Mouse (Mus musculus): ENCODE data around the gene Reln. TPM values are rescaled to one million over a fixed set of nuclear protein-coding genes. Genes with fewer than 3 reads are reported as not detected.
A peak's percentile ranks its signal among the peaks of the same experiment; 100 is the strongest.

The Reln gene
- polyA plus RNA-seq, 1 experiment: 45.6 TPM

- Histone ChIP-seq H3K27ac (ENCODE audit: insufficient read depth, low read length) (no peak overlapping the region), H3K4me3 (ENCODE audit: insufficient read depth, low read length) (peak overlapping the region; percentile 26; the same call in 1 of the 2 replicates), H3K4me1 (ENCODE audit: control insufficient read depth, insufficient read depth, low read length) (no peaks in the 10 kb centered on the region)
- TF ChIP-seq POLR2A (IDR thresholded peaks at IDR 0.05; ENCODE audit: extremely low read depth, insufficient read depth, low read length): no peak
- no peak for TF ChIP-seq CTCF (IDR thresholded peaks at IDR 0.05; ENCODE audit: extremely low read depth, insufficient read depth, low read length)
Measured at GRCm38 (mm10) chr5:22342461-22342860, 2.0 kb downstream of the Reln start.

DNA sequence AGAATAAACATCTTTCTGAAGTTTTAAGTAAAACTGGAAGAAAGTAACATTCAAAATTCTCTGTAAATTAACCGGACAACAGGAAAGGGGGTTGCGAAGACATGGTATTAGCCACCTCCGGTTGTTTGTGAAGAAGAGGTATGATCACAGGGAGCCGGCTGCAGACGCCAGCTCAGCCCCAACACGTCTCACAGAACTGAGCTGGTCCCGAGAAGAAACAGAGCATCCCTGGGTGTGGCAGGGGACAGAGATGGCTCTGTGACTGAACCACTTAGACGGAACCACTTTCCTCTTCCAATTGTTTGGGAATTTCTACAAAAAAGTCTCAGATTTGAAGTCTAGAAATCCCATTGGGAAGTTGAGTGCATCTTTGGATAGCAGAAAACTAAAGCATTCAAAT, 3.5 kb downstream of the Reln start:
- Histone ChIP-seq H3K27ac (ENCODE audit: insufficient read depth, low read length) (no peak overlapping the region), H3K4me3 (ENCODE audit: insufficient read depth, low read length) (no peak overlapping the region), H3K4me1 (ENCODE audit: control insufficient read depth, insufficient read depth, low read length) (no peaks in the 10 kb centered on the region)
- TF ChIP-seq POLR2A (IDR thresholded peaks at IDR 0.05; ENCODE audit: extremely low read depth, insufficient read depth, low read length) (no peak), CTCF (IDR thresholded peaks at IDR 0.05; ENCODE audit: extremely low read depth, insufficient read depth, low read length) (no peak)

DNA sequence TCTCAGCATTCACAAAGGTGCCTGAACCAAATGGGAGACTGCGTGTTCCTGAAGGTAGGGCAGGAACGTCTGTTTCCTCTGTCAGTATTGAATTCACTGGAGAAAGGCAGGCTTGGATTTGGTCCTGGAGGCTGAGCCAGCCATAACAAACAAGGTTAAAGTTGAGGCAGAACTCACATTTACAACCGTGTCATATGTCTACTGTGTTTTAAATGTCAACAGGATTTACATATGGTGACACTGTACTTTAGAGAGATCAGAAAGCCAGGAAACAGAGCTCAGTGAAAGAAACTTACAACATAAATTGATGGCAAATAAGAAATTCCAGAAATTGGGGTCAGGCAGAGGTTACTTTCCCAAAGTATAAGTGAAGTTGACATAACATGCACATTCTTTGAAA, 9.1 kb downstream of the Reln start:
- H3K4me3 ChIP-seq (ENCODE audit: insufficient read depth, low read length): no peak overlapping the region
- no peaks in the 10 kb centered on the region for H3K4me1 ChIP-seq (ENCODE audit: control insufficient read depth, insufficient read depth, low read length)
- no peak overlapping the region for H3K27ac ChIP-seq (ENCODE audit: insufficient read depth, low read length)
- TF ChIP-seq CTCF (IDR thresholded peaks at IDR 0.05; ENCODE audit: extremely low read depth, insufficient read depth, low read length): no peak
- TF ChIP-seq POLR2A (IDR thresholded peaks at IDR 0.05; ENCODE audit: extremely low read depth, insufficient read depth, low read length): no peak

DNA sequence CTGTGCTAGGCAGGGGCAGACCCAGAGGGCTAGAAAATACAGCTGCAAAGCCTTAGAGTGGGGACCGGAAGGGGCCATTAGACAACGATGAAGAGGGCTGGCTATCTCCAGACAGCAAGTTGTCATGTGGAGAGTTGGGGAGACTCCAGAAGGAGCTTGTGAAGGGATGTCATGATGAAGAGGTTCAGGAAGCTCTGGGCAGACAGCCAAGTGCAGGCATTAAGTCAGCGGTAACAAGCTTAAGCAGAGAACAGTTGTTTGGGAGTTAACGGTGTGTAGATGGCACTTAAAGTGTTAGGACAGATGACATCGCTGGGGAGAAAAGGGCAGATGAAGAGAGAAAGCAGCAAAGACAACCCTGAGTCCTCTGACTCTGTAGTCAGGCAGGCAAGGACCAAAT, 13.7 kb downstream of the Reln start:
- no peak overlapping the region for H3K27ac ChIP-seq (ENCODE audit: insufficient read depth, low read length)
- H3K4me1 ChIP-seq (ENCODE audit: control insufficient read depth, insufficient read depth, low read length): no peaks in the 10 kb centered on the region

GRCm38 (mm10) chr5:22328431-22329359, 15.8 kb downstream of the Reln start:
- H3K4me1 ChIP-seq (ENCODE audit: control insufficient read depth, insufficient read depth, low read length): no peaks in the 10 kb centered on the region
- TF ChIP-seq POLR2A (IDR thresholded peaks at IDR 0.05; ENCODE audit: extremely low read depth, insufficient read depth, low read length) (no peak), CTCF (IDR thresholded peaks at IDR 0.05; ENCODE audit: extremely low read depth, insufficient read depth, low read length) (no peak)

More for the DNA sequence above, 13.7 kb downstream of the Reln start:
- TF ChIP-seq POLR2A (IDR thresholded peaks at IDR 0.05; ENCODE audit: extremely low read depth, insufficient read depth, low read length): no peak
- no peak for TF ChIP-seq CTCF (IDR thresholded peaks at IDR 0.05; ENCODE audit: extremely low read depth, insufficient read depth, low read length)
- no peak overlapping the region for H3K4me3 ChIP-seq (ENCODE audit: insufficient read depth, low read length)

GRCm38 (mm10) chr5:22327170-22327569, 17.3 kb downstream of the Reln start:
- no peak for TF ChIP-seq POLR2A (IDR thresholded peaks at IDR 0.05; ENCODE audit: extremely low read depth, insufficient read depth, low read length)
- peak; percentile 30; the same call in 1 of the 2 replicates for TF ChIP-seq CTCF (IDR thresholded peaks at IDR 0.05; ENCODE audit: extremely low read depth, insufficient read depth, low read length)
- no peaks in the 10 kb centered on the region for H3K4me1 ChIP-seq (ENCODE audit: control insufficient read depth, insufficient read depth, low read length)
- H3K27ac ChIP-seq (ENCODE audit: insufficient read depth, low read length): no peak overlapping the region
- no peak overlapping the region for H3K4me3 ChIP-seq (ENCODE audit: insufficient read depth, low read length)

More at GRCm38 (mm10) chr5:22328431-22329359, 15.8 kb downstream of the Reln start:
- Histone ChIP-seq H3K27ac (ENCODE audit: insufficient read depth, low read length) (no peak overlapping the region), H3K4me3 (ENCODE audit: insufficient read depth, low read length) (no peak overlapping the region)

GRCm38 (mm10) chr5:22323801-22324200, 20.7 kb downstream of the Reln start:
- H3K4me1 ChIP-seq (ENCODE audit: control insufficient read depth, insufficient read depth, low read length): no peaks in the 10 kb centered on the region
- H3K4me3 ChIP-seq (ENCODE audit: insufficient read depth, low read length): no peak overlapping the region
- TF ChIP-seq POLR2A (IDR thresholded peaks at IDR 0.05; ENCODE audit: extremely low read depth, insufficient read depth, low read length) (no peak), CTCF (IDR thresholded peaks at IDR 0.05; ENCODE audit: extremely low read depth, insufficient read depth, low read length) (no peak)
- no peak overlapping the region for H3K27ac ChIP-seq (ENCODE audit: insufficient read depth, low read length)

- TF ChIP-seq CTCF (IDR thresholded peaks at IDR 0.05; ENCODE audit: extremely low read depth, insufficient read depth, low read length) (no peak), POLR2A (IDR thresholded peaks at IDR 0.05; ENCODE audit: extremely low read depth, insufficient read depth, low read length) (no peak)
- Histone ChIP-seq H3K4me1 (ENCODE audit: control insufficient read depth, insufficient read depth, low read length) (no peaks in the 10 kb centered on the region), H3K4me3 (ENCODE audit: insufficient read depth, low read length) (no peak overlapping the region), H3K27ac (ENCODE audit: insufficient read depth, low read length) (no peak overlapping the region)
Measured at GRCm38 (mm10) chr5:22317807-22318206, 26.7 kb downstream of the Reln start.

- Histone ChIP-seq H3K4me3 (ENCODE audit: insufficient read depth, low read length) (no peak overlapping the region), H3K27ac (ENCODE audit: insufficient read depth, low read length) (no peak overlapping the region), H3K4me1 (ENCODE audit: control insufficient read depth, insufficient read depth, low read length) (no peaks in the 10 kb centered on the region)
- TF ChIP-seq CTCF (IDR thresholded peaks at IDR 0.05; ENCODE audit: extremely low read depth, insufficient read depth, low read length) (no peak), POLR2A (IDR thresholded peaks at IDR 0.05; ENCODE audit: extremely low read depth, insufficient read depth, low read length) (no peak)
Measured at GRCm38 (mm10) chr5:22316471-22316870, 28.0 kb downstream of the Reln start.

- Histone ChIP-seq H3K4me3 (ENCODE audit: insufficient read depth, low read length) (no peak overlapping the region), H3K27ac (ENCODE audit: insufficient read depth, low read length) (no peak overlapping the region), H3K4me1 (ENCODE audit: control insufficient read depth, insufficient read depth, low read length) (no peaks in the 10 kb centered on the region)
- TF ChIP-seq POLR2A (IDR thresholded peaks at IDR 0.05; ENCODE audit: extremely low read depth, insufficient read depth, low read length) (no peak), CTCF (IDR thresholded peaks at IDR 0.05; ENCODE audit: extremely low read depth, insufficient read depth, low read length) (no peak)
Measured at GRCm38 (mm10) chr5:22315990-22316389, 28.5 kb downstream of the Reln start.
